Mouse (Mus musculus) telencephalon, adult 2 months (tissue): Measurements from ENCODE around the gene Gramd1c.
A peak's percentile ranks its signal among the peaks of the same experiment; 100 is the strongest.

Experiments
- DNase-seq: peaks from one replicate; pipeline ENCODE4 v3.0.0-alpha.2; 2011; ENCODE audit warnings: low read depth, low spot score

Gene Gramd1c

GRCm38 (mm10) chr16:44063025-44063894 lies at the start of gene Gramd1c:
Gene Gramd1c, minus strand, starts transcription at chr16:44063345.
- peak; percentile 60 for DNase-seq

DNA sequence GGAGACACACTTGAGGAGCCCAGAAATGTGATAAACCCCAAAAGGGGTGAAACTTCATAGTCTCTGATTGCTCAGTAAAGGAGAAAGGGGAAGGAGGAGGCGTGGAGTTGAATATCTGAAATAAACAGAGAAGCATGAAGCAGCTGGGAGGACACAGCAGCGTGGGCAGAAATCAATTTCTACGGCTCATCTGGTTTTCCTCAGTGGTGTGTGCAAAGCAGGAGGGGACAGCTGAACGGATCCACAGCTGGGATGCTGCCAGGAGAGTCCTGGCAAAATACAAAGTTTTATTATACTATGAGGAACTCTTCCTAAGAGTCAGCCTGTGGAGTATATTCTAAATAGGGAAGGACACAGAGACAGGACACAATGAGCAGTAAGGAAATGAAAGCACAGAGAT lies 45.9 kb upstream of the Gramd1c start:
- DNase-seq = no peak

DNA sequence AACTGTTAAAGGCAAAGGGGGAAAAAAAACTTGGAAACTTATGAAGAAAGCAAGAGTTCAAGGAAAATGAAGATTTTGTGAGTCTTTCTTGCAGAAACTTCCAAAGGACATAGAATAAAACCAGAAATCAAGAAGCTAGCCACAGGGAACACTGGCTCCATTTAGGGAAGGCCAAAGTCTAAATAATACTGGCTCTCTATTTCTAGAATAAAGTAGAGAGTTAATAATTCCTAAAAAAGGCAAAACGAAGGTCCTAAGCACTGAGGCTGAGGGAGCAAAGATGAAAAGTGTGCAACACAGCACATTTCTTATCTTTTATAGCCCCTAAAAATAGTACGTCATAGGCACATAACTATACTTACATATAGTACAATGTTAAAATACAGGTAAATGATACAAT lies 42.1 kb upstream of the Gramd1c start:
- DNase-seq = no peak

GRCm38 (mm10) chr16:44103806-44104766 lies 40.9 kb upstream of the Gramd1c start:
- no peak for DNase-seq

DNA sequence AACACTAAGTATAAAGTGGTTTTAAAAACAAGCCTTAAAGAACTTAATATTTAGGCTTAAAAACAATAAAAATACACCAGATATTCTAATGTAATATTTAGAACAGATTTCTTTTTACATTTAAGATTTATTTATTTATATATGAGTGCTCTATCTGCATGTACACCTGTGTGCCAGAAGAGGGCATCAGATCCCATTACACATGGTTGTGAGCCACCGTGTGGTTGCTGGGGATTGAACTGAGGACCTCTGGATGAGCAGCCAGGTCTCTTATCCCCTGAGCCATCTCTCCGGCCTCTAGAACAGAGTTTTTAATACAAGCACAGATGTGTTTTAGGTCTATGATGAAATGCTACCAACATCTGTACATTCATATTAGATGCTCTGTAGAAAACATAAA lies 39.8 kb upstream of the Gramd1c start:
- no peak for DNase-seq

DNA sequence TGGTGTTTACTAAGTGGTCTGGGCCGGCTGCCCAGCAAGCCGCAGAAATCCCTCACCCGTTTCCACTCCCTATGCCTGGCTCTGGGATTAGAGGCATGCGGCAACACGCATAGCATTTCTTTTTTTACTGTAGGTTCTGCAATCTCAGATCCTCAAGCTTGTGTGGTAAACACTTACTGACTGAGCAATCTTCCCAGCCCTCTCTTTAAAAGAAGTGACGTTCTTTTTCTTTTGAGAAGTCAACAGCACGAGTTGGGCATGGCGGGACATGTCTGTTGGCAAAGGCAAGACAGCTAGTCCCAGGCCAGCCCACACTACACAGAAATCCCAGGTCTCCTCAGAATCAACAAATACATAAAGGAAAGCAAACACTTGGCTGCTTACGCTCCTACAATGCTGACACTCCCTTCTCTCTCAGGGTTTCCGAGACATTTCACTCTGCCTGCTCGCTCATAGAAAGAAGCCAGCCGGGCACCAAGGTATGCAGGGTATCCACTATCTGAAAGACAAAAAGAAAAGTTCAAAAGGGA lies 38.1 kb upstream of the Gramd1c start:
- no peak for DNase-seq

- DNase-seq = no peak
Measured at GRCm38 (mm10) chr16:44099377-44099776, 36.2 kb upstream of the Gramd1c start.

- no peak for DNase-seq
Measured at GRCm38 (mm10) chr16:44087650-44088049, 24.5 kb upstream of the Gramd1c start.

- DNase-seq = no peak
Measured at GRCm38 (mm10) chr16:44061341-44061740, 1.8 kb downstream of the Gramd1c start.

DNA sequence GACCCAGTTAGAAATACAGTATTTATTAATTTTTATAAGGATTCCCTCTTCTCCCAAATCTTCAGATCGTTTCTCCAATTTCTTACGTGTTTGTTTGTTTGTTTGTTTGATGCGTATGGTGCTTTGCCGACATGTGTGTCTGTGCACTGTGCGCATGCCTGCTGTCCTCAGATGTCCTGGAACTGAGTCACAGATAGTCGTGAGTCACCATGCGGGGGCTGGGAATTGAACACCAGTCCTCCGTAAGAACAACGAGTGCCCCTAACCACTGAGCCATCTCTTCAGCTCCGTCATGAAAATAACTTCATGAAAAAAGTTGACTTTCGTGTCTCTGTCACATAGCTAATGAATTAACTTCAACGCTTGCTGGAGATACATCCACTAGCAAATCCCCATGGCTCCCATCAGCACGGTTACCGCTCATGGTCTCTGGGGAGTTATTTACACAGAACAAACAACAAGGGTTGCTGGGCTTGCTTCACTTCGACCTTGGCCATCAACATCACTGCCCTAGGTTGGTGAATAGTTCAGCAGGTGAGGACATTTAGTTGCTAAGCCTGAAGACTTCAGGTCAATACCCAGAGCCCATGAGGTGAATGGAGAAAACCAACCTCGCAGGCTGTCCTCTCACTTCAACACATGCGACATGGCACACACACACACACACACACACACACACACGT lies 2.4 kb downstream of the Gramd1c start:
- no peak for DNase-seq

- DNase-seq = peak; percentile 51
Measured at GRCm38 (mm10) chr16:44058745-44059144, 4.4 kb downstream of the Gramd1c start.

DNA sequence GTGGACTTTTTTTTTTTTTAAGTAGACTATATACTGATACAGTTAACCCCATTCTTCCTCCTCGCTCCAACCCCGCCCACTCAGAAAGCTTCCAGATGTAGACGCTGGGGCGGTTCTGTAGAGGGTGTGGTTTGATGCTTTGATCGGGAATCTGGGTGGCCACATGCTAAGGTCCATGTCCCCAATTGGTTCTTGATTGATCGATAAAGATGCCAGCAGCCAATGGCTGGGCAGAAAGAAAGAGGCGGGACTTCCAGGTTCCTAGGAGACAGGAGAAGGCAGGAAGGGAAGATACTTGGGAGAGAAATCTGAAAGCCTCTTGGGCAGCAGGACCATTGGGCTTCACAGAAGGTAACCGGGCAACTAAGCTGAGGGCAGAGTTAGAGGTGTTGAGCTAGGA lies 7.4 kb downstream of the Gramd1c start:
- DNase-seq = no peak

DNA sequence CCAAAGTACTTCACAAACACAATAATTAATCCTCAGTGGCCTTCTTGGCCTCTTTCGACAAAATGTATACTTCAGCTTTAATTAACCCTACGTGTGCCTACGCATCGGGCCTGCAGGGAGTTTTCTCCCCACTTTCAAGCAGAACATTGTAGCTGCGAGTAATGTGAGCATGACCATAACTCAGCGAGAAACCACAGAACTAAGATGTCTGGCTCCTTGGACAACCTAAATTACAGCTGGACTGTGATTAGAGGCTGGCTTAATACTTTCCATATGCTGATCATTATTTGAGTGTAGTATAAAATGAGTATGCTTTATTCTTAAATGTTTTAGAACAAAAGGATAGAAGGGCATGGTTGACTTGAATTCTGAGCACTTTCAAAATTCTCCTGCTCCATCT lies 9.9 kb downstream of the Gramd1c start:
- no peak for DNase-seq

GRCm38 (mm10) chr16:44052390-44052789 lies 10.8 kb downstream of the Gramd1c start:
- DNase-seq = no peak

DNA sequence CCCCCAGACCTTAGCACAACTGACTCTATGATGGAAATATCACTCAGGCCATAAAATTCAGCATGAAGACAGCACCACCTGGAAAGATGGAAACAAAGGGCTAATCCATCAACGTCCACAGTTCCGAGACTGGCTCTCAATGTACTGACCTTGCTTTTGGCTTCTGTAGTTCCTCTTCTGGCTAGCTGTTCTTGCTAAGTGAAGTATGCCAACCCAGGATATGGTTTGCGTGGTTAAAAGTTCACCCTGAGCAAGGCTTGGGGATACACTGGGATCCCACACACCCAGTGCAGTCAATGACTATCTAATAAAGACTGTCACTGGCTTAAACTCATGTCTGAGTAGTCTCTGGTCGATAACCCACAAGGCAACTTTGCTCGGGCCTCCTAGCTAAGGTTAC lies 13.0 kb downstream of the Gramd1c start:
- no peak for DNase-seq

GRCm38 (mm10) chr16:44039112-44039511 lies 24.0 kb downstream of the Gramd1c start:
- DNase-seq = no peak

GRCm38 (mm10) chr16:44035221-44035620 lies 27.9 kb downstream of the Gramd1c start:
- DNase-seq = no peak

GRCm38 (mm10) chr16:44033365-44033764 lies 29.8 kb downstream of the Gramd1c start:
- no peak for DNase-seq

DNA sequence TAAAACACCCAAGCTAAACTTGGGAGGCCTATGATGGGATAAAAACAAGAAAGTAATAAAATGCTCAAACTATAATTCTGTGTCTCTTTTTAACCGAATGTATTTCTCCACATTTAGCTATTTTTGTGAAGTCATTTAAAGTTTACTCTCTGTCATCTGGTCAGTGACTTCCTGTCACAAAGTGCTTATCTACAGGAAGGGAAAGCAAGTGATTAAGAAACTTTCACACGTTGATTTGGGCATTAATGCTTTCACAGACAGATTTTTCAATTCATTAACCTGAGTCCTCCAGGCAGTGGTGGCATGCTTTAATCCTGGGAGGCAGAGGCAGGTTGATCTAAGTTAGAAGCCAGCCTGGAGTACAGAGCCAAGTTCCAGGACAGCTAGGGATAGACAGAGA lies 33.9 kb downstream of the Gramd1c start:
- DNase-seq = no peak

DNA sequence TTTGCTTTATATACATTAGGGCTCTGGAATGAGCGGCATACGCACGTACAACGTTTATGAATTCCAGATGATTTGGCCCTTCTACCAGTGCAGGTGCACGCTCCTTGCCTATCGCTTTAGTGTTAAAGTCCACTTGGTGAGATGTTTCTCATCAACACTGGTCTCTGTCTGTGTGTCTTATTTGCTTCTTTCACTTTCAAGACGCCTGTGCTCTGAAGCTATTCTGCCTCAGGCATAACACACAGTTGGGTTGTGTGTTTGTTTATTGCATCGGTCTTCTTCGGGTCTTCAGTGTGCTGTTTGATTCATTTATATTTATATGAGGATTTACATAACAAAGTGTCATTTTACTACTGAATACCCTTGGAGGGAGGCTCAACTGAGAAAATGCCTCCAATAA lies 36.3 kb downstream of the Gramd1c start:
- no peak for DNase-seq

- no peak for DNase-seq
Measured at GRCm38 (mm10) chr16:44026210-44026609, 36.9 kb downstream of the Gramd1c start.
